11 mouse cellular contexts compared by ENCODE assay signal in the genomic region with DNA sequence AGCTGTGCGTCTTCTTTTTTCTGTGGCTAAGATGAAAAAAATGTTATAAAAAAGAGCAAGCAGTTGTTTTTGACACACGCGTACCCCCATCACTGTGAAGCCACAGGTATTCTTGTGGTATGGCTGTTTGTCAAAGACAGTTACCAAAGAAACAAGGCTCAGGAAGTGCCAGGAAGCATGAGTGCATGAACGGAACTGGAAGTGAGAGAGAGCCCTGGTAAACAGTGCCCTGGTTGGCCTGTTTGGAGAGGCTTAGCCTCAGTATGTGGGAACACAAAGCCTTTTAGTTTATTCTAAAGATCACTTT. TPM values are rescaled to one million over a fixed set of nuclear protein-coding genes. Genes with fewer than 3 reads are reported as not detected.
A peak's percentile ranks its signal among the peaks of the same experiment; 100 is the strongest.
DNase-seq lines count a peak whose midpoint lies in the region; ATAC-seq and TF ChIP-seq lines count a peak whose summit lies in the region.
"Had no signal": no experiment of that assay in that cellular context is flagged by ENCODE, and none has a peak within 500 bp of the region (broad histone marks: within the 10 kb centered on the region; RNA-seq: fewer than 3 reads in every experiment).

No protein-coding gene starts in this region.

- intact Hi-C loops in left cerebral cortex, postnatal 14 days (cut with DNase I): no loop called here

- peak overlapping the region; percentile 52; the same call in 1 of the 2 replicates for H3K27ac ChIP-seq in kidney, adult 2 months (ENCODE audit: insufficient read depth, low read depth, low read length)
- H3K27ac ChIP-seq: embryonic facial prominence, embryonic 12.5 days had no signal

- ATAC-seq in activated CD4-positive, CD25-positive, alpha-beta regulatory T cell, adult 4 months: peak; percentile 81
- ATAC-seq in megakaryocyte, adult 5-6 weeks (ENCODE audit: poor library complexity, severe bottlenecking): peak; percentile 60
- ATAC-seq in frontal cortex, adult (ENCODE audit: low TSS enrichment): no peak

- H3K4me1 ChIP-seq in kidney, adult 2 months (ENCODE audit: control insufficient read depth, insufficient read depth, low read length): peaks cover 6% of the 10 kb centered on the region; the same call in 1 of the 2 replicates
- H3K4me1 ChIP-seq: embryonic facial prominence, embryonic 12.5 days; heart, embryonic 15.5 days had no signal

- WGBS in kidney, adult 2 months: 83% methylated on average over 4 of the region's 4 CpGs

- no peak overlapping the region for H3K4me3 ChIP-seq in kidney, adult 2 months (ENCODE audit: insufficient read depth, low read depth, low read length)
- H3K4me3 ChIP-seq: embryonic facial prominence, embryonic 12.5 days; heart, embryonic 15.5 days had no signal

- TF ChIP-seq CTCF in kidney, adult 2 months (conservative IDR thresholded peaks at IDR 0.05; ENCODE audit: insufficient read depth, insufficient read length, low read depth, low read length): no peak

- H3K27me3 ChIP-seq in kidney, adult 2 months (replicated peaks; ENCODE audit: control insufficient read depth, insufficient read depth, low read length): no peaks in the 10 kb centered on the region
- H3K27me3 ChIP-seq: embryonic facial prominence, embryonic 12.5 days; heart, embryonic 15.5 days had no signal

- no peaks in the 10 kb centered on the region for H3K36me3 ChIP-seq in kidney, adult 2 months (ENCODE audit: control insufficient read depth, insufficient read depth, low read length)

- TF ChIP-seq POLR2A in kidney, adult 2 months (IDR thresholded peaks at IDR 0.05; ENCODE audit: low read depth, low read length): no peak

- DNase-seq in kidney, adult 2 months: no peak
- no peak for DNase-seq in kidney, adult 18-20 months
- DNase-seq in 3T3-L1 (ENCODE audit: low read depth, low spot score): peak; percentile 68
- DNase-seq in ovary, postnatal 14 days (ENCODE audit: low spot score): no peak
- DNase-seq in left cerebral cortex, postnatal 14 days (ENCODE audit: low spot score in 2 of 2): no peak
- DNase-seq: cerebellum, adult 11 months had no signal

RNA-seq across cellular contexts. Expression of a gene that starts 23.9 kb away (rescaled TPM):
- polyA plus RNA-seq in kidney, adult 2 months (2012; rRNA removed): 1.3 and 1.4 TPM in 2 replicates
- polyA plus RNA-seq in activated CD4-positive, CD25-positive, alpha-beta regulatory T cell, adult 4 months (2017; shearing (Covaris generic)): 1 to 10 TPM; 1.9 to 2.2 TPM
- total RNA-seq in megakaryocyte, adult 5-6 weeks (2015): 1.0 and 2.3 TPM in 2 replicates
- total RNA-seq in megakaryocyte, adult 5-6 weeks (2017): 0.85 and 0.92 TPM in 2 replicates
- 1 to 10 TPM; 1.8 TPM for total RNA-seq in left cerebral cortex, postnatal 14 days (2021)

RNA-seq across cellular contexts. Expression of a gene that starts 41.7 kb away (rescaled TPM):
- 20.5 and 27.3 TPM in 2 replicates for polyA plus RNA-seq in kidney, adult 2 months (2012; rRNA removed)
- 10 to 100 TPM; 32.5 to 39.1 TPM for polyA plus RNA-seq in activated CD4-positive, CD25-positive, alpha-beta regulatory T cell, adult 4 months (2017; shearing (Covaris generic))
- total RNA-seq in megakaryocyte, adult 5-6 weeks (2015): 95.9 and 115 TPM in 2 replicates
- 37.2 and 62.2 TPM in 2 replicates for total RNA-seq in megakaryocyte, adult 5-6 weeks (2017)
- total RNA-seq in left cerebral cortex, postnatal 14 days (2021): 100 to 1,000 TPM; 160 to 163 TPM

RNA-seq across cellular contexts. Expression of a gene that starts 50.6 kb away (rescaled TPM):
- polyA plus RNA-seq in kidney, adult 2 months (2012; rRNA removed): 3.4 and 4.1 TPM in 2 replicates
- polyA plus RNA-seq in activated CD4-positive, CD25-positive, alpha-beta regulatory T cell, adult 4 months (2017; shearing (Covaris generic)): 10 to 100 TPM; 28.2 to 30.5 TPM
- 8.4 and 13.8 TPM in 2 replicates for total RNA-seq in megakaryocyte, adult 5-6 weeks (2015)
- 13.4 and 20.3 TPM in 2 replicates for total RNA-seq in megakaryocyte, adult 5-6 weeks (2017)
- total RNA-seq in left cerebral cortex, postnatal 14 days (2021): 10 to 100 TPM in 1 of 2 experiments, 1 to 10 TPM in 1; 9.3 to 11.6 TPM
